8 mouse cellular contexts compared by ENCODE assay signal in genomic region chr3:99234319-99234869, GRCm38 (mm10). TPM values are rescaled to one million over a fixed set of nuclear protein-coding genes. Genes with fewer than 3 reads are reported as not detected.
DNase-seq lines count a peak whose midpoint lies in the region; ATAC-seq lines count a peak whose summit lies in the region.

No protein-coding gene starts in this region.

- WGBS in lung, embryonic 15.5 days = 5% methylated on average over 17 of the region's 17 CpGs
- 4% methylated on average over 17 of the region's 17 CpGs for WGBS in forebrain, embryonic 16.5 days
- WGBS in liver, embryonic 15.5 days (ENCODE audit: insufficient replicate concordance) = 6% methylated on average over 17 of the region's 17 CpGs
- 5% methylated on average over 17 of the region's 17 CpGs for WGBS in stomach, embryonic 14.5 days

- ATAC-seq in lung, embryonic 15.5 days (ENCODE audit: borderline replicate concordance, extremely low read depth, low FRiP score, low TSS enrichment) = no peak
- peak; percentile 38; the same call in 1 of the 2 replicates for ATAC-seq in forebrain, embryonic 16.5 days
- no peak for ATAC-seq in liver, embryonic 15.5 days (ENCODE audit: insufficient read depth)
- ATAC-seq in stomach, embryonic 14.5 days (ENCODE audit: insufficient number of reproducible peaks, insufficient read depth, low FRiP score, low read depth) = 0 out of 2 replicates have a peak, but pooled peaks have one; percentile 49

- no peak overlapping the region for H3K9ac ChIP-seq in lung, embryonic 15.5 days
- no peak overlapping the region for H3K9ac ChIP-seq in forebrain, embryonic 16.5 days (replicated peaks; ENCODE audit: low read depth, low read length)
- no peak overlapping the region for H3K9ac ChIP-seq in liver, embryonic 15.5 days
- H3K9ac ChIP-seq in stomach, embryonic 14.5 days (replicated peaks; ENCODE audit: low read depth, low read length) = no peak overlapping the region

- peak overlapping the region; percentile 37; the same call in 1 of the 2 replicates for H3K4me2 ChIP-seq in lung, embryonic 15.5 days
- peak overlapping the region; percentile 28 for H3K4me2 ChIP-seq in forebrain, embryonic 16.5 days (ENCODE audit: low read length)
- peak overlapping the region; percentile 18; the same call in 1 of the 2 replicates for H3K4me2 ChIP-seq in liver, embryonic 15.5 days
- no peak overlapping the region; the same call in 1 of the 2 replicates for H3K4me2 ChIP-seq in stomach, embryonic 14.5 days (replicated peaks; ENCODE audit: low read depth, low read length)

- peaks cover 72% of the 10 kb centered on the region for H3K27me3 ChIP-seq in lung, embryonic 15.5 days
- H3K27me3 ChIP-seq in forebrain, embryonic 16.5 days (replicated peaks; ENCODE audit: control insufficient read depth, insufficient read depth, low read length) = peaks cover 70% of the 10 kb centered on the region
- H3K27me3 ChIP-seq in liver, embryonic 15.5 days = peaks cover 67% of the 10 kb centered on the region
- H3K27me3 ChIP-seq in stomach, embryonic 14.5 days (ENCODE audit: control insufficient read depth, insufficient read depth, low read length) = peaks cover 46% of the 10 kb centered on the region

- H3K27ac ChIP-seq in lung, embryonic 15.5 days = no peak overlapping the region
- no peak overlapping the region for H3K27ac ChIP-seq in forebrain, embryonic 16.5 days (ENCODE audit: low read length)
- H3K27ac ChIP-seq in liver, embryonic 15.5 days (replicated peaks) = no peak overlapping the region
- no peak overlapping the region for H3K27ac ChIP-seq in stomach, embryonic 14.5 days (ENCODE audit: low read length)

- H3K36me3 ChIP-seq in lung, embryonic 15.5 days = no peaks in the 10 kb centered on the region
- H3K36me3 ChIP-seq in forebrain, embryonic 16.5 days (ENCODE audit: control insufficient read depth, insufficient read depth) = no peaks in the 10 kb centered on the region
- H3K36me3 ChIP-seq in liver, embryonic 15.5 days (replicated peaks) = no peaks in the 10 kb centered on the region
- no peaks in the 10 kb centered on the region for H3K36me3 ChIP-seq in stomach, embryonic 14.5 days (ENCODE audit: control insufficient read depth, insufficient read depth, low read length)

- H3K4me3 ChIP-seq in lung, embryonic 15.5 days = 0 out of 2 replicates have a peak overlapping the region, but pooled peaks have one; percentile 13
- H3K4me3 ChIP-seq in forebrain, embryonic 16.5 days (replicated peaks; ENCODE audit: low read length) = peak overlapping the region; percentile 9; the same call in 1 of the 2 replicates
- 0 out of 2 replicates have a peak overlapping the region, but pooled peaks have one; percentile 7 for H3K4me3 ChIP-seq in liver, embryonic 15.5 days (replicated peaks)
- H3K4me3 ChIP-seq in stomach, embryonic 14.5 days (ENCODE audit: low read depth, low read length) = peak overlapping the region; percentile 12; the same call in 1 of the 2 replicates

- H3K4me1 ChIP-seq in lung, embryonic 15.5 days = peaks cover 2% of the 10 kb centered on the region; the same call in 1 of the 2 replicates
- peaks cover 7% of the 10 kb centered on the region for H3K4me1 ChIP-seq in forebrain, embryonic 16.5 days (replicated peaks; ENCODE audit: control insufficient read depth, insufficient read depth, low read length)
- no peaks in the 10 kb centered on the region for H3K4me1 ChIP-seq in liver, embryonic 15.5 days (replicated peaks)
- no peaks in the 10 kb centered on the region; the same call in 1 of the 2 replicates for H3K4me1 ChIP-seq in stomach, embryonic 14.5 days (ENCODE audit: control insufficient read depth, insufficient read depth, low read length)

- DNase-seq in lung, postnatal 14 days = no peak
- DNase-seq in left cerebral cortex, adult 11 months (ENCODE audit: low spot score) = no peak
- DNase-seq in gastrocnemius, postnatal 36 days = no peak
- DNase-seq in right cerebral cortex, postnatal 25 days = no peak

- no peaks in the 10 kb centered on the region for H3K9me3 ChIP-seq in lung, embryonic 15.5 days
- H3K9me3 ChIP-seq in forebrain, embryonic 16.5 days (ENCODE audit: control insufficient read depth, low read length) = no peaks in the 10 kb centered on the region
- no peaks in the 10 kb centered on the region for H3K9me3 ChIP-seq in liver, embryonic 15.5 days (replicated peaks)
- H3K9me3 ChIP-seq in stomach, embryonic 14.5 days (ENCODE audit: control insufficient read depth, low read depth, low read length) = no peaks in the 10 kb centered on the region

- intact Hi-C loops in gastrocnemius, postnatal 36 days (cut with DNase I) = loop anchor here (2.0 to 10.0 kb wide), 3 partner anchors 510 to 704 kb away; no protein-coding TSS in a partner anchor

RNA-seq across cellular contexts. Expression of gene Tbx15, which starts 5.8 kb away (rescaled TPM):
- polyA plus RNA-seq in lung, embryonic 15.5 days (2015; fragmentation: Nextera tagmentation; extraction: Ambion mirVana) = 0.04 TPM in 1 of 2 replicates, not detected in the other
- polyA plus RNA-seq in forebrain, embryonic 16.5 days (2015; fragmentation: Nextera tagmentation; extraction: Ambion mirVana) = 0.73 and 0.79 TPM in 2 replicates
- polyA plus RNA-seq in liver, embryonic 15.5 days (2015; fragmentation: Nextera tagmentation; extraction: Ambion mirVana) = 0.14 and 0.22 TPM in 2 replicates
- polyA plus RNA-seq in stomach, embryonic 14.5 days (2014; fragmentation: Nextera tagmentation; extraction: Ambion mirVana) = 0.13 TPM in 1 of 2 replicates, not detected in the other
- 100 to 1,000 TPM; 117 to 119 TPM for total RNA-seq in gastrocnemius, postnatal 36 days (2021)

Comparison
In these comparisons a context has a peak if more than half of its experiments do, and no peak if none do; other contexts are left out.
1. ATAC-seq: peak in forebrain, embryonic 16.5 days (single experiment) and stomach, embryonic 14.5 days (single experiment); none in lung, embryonic 15.5 days (single experiment) and liver, embryonic 15.5 days (single experiment).
2. Peak in every context shown above with its lines, with median percentiles within 50 percentile points of each other: H3K4me3 ChIP-seq.